Mouse (Mus musculus): Measurements from ENCODE around the gene Slk. TPM values are rescaled to one million over a fixed set of nuclear protein-coding genes. Genes with fewer than 3 reads are reported as not detected.
"Not testable (repeated sequence)": the region's sequence is repeated elsewhere in the genome, so short reads cannot be mapped to it uniquely, and the experiment has no call there.

Slk gene
- polyA plus RNA-seq, 1 experiment, result 3.5 TPM

GRCm38 (mm10) chr19:47570042-47570441, 9.4 kb upstream of the Slk start:
- 82% methylated on average over 5 of the region's 5 CpGs for WGBS

GRCm38 (mm10) chr19:47571981-47572380, 7.5 kb upstream of the Slk start:
- WGBS, result 65% methylated on average over 4 of the region's 4 CpGs
- not testable (repeated sequence) for H3K27me3 ChIP-seq (ENCODE audit: control insufficient read depth, insufficient read depth, low read length); H3K27ac ChIP-seq (ENCODE audit: insufficient read depth, low read depth, low read length); H3K4me1 ChIP-seq (ENCODE audit: control insufficient read depth, insufficient read depth, insufficient read length, low read length); H3K4me3 ChIP-seq (ENCODE audit: low read depth, low read length); H3K36me3 ChIP-seq (ENCODE audit: control insufficient read depth, insufficient read depth, low read length)

More at GRCm38 (mm10) chr19:47570042-47570441, 9.4 kb upstream of the Slk start:
- TF ChIP-seq CTCF (IDR thresholded peaks at IDR 0.05; ENCODE audit: extremely low read depth, insufficient read length, insufficient replicate concordance, low read depth, low read length) (no peak), POLR2A (IDR thresholded peaks at IDR 0.05; ENCODE audit: low read depth, low read length) (no peak)
- no peak overlapping the region for H3K27ac ChIP-seq (ENCODE audit: insufficient read depth, low read depth, low read length)
- no peak overlapping the region for H3K4me3 ChIP-seq (ENCODE audit: low read depth, low read length)
- H3K36me3 ChIP-seq (ENCODE audit: control insufficient read depth, insufficient read depth, low read length), result no peaks in the 10 kb centered on the region
- no peaks in the 10 kb centered on the region for H3K27me3 ChIP-seq (ENCODE audit: control insufficient read depth, insufficient read depth, low read length)
- no peaks in the 10 kb centered on the region for H3K4me1 ChIP-seq (ENCODE audit: control insufficient read depth, insufficient read depth, insufficient read length, low read length)

- Histone ChIP-seq H3K27ac (ENCODE audit: insufficient read depth, low read depth, low read length) (no peak overlapping the region), H3K4me1 (ENCODE audit: control insufficient read depth, insufficient read depth, insufficient read length, low read length) (peaks cover 2% of the 10 kb centered on the region), H3K4me3 (ENCODE audit: low read depth, low read length) (no peak overlapping the region), H3K36me3 (ENCODE audit: control insufficient read depth, insufficient read depth, low read length) (no peaks in the 10 kb centered on the region), H3K27me3 (ENCODE audit: control insufficient read depth, insufficient read depth, low read length) (no peaks in the 10 kb centered on the region)
- WGBS, result 72% methylated on average over 3 of the region's 3 CpGs
- TF ChIP-seq POLR2A (IDR thresholded peaks at IDR 0.05; ENCODE audit: low read depth, low read length) (no peak), CTCF (IDR thresholded peaks at IDR 0.05; ENCODE audit: extremely low read depth, insufficient read length, insufficient replicate concordance, low read depth, low read length) (no peak)
These were observed 5.8 kb upstream of the Slk start for GRCm38 (mm10) chr19:47573718-47574117.

GRCm38 (mm10) chr19:47578581-47579224, 775 bp upstream of the Slk start:
- Histone ChIP-seq H3K4me1 (ENCODE audit: control insufficient read depth, insufficient read depth, insufficient read length, low read length) (peaks cover 2% of the 10 kb centered on the region), H3K27ac (ENCODE audit: insufficient read depth, low read depth, low read length) (peak overlapping the region; percentile 95), H3K4me3 (ENCODE audit: low read depth, low read length) (peak overlapping the region; percentile 74), H3K36me3 (ENCODE audit: control insufficient read depth, insufficient read depth, low read length) (no peaks in the 10 kb centered on the region), H3K27me3 (ENCODE audit: control insufficient read depth, insufficient read depth, low read length) (no peaks in the 10 kb centered on the region)
- WGBS, result 11% methylated on average over 13 of the region's 13 CpGs
- TF ChIP-seq CTCF (IDR thresholded peaks at IDR 0.05; ENCODE audit: extremely low read depth, insufficient read length, insufficient replicate concordance, low read depth, low read length) (no peak), POLR2A (IDR thresholded peaks at IDR 0.05; ENCODE audit: low read depth, low read length) (no peak)

- H3K27me3 ChIP-seq (ENCODE audit: control insufficient read depth, insufficient read depth, low read length), result no peaks in the 10 kb centered on the region
- peak overlapping the region; percentile 67 for H3K27ac ChIP-seq (ENCODE audit: insufficient read depth, low read depth, low read length)
- peak overlapping the region; percentile 74 for H3K4me3 ChIP-seq (ENCODE audit: low read depth, low read length)
- peaks cover 2% of the 10 kb centered on the region for H3K4me1 ChIP-seq (ENCODE audit: control insufficient read depth, insufficient read depth, insufficient read length, low read length)
- H3K36me3 ChIP-seq (ENCODE audit: control insufficient read depth, insufficient read depth, low read length), result no peaks in the 10 kb centered on the region
- TF ChIP-seq POLR2A (IDR thresholded peaks at IDR 0.05; ENCODE audit: low read depth, low read length) (0 out of 2 replicates have a peak, but pooled peaks have one; percentile 34), CTCF (IDR thresholded peaks at IDR 0.05; ENCODE audit: extremely low read depth, insufficient read length, insufficient replicate concordance, low read depth, low read length) (no peak)
- WGBS, result under 1% methylated on average over 96 of the region's 96 CpGs
These were observed 532 bp downstream of the Slk start for GRCm38 (mm10) chr19:47579788-47580631.

GRCm38 (mm10) chr19:47585772-47586171, 6.3 kb downstream of the Slk start:
- H3K4me3 ChIP-seq (ENCODE audit: low read depth, low read length), result no peak overlapping the region
- no peaks in the 10 kb centered on the region for H3K36me3 ChIP-seq (ENCODE audit: control insufficient read depth, insufficient read depth, low read length)
- H3K27ac ChIP-seq (ENCODE audit: insufficient read depth, low read depth, low read length), result no peak overlapping the region
- TF ChIP-seq CTCF (IDR thresholded peaks at IDR 0.05; ENCODE audit: extremely low read depth, insufficient read length, insufficient replicate concordance, low read depth, low read length), result no peak
- no peak for TF ChIP-seq POLR2A (IDR thresholded peaks at IDR 0.05; ENCODE audit: low read depth, low read length)
- WGBS, result 92% methylated on average over 1 of the region's 1 CpGs
- H3K4me1 ChIP-seq (ENCODE audit: control insufficient read depth, insufficient read depth, insufficient read length, low read length), result peaks cover 3% of the 10 kb centered on the region; the same call in 1 of the 2 replicates
- H3K27me3 ChIP-seq (ENCODE audit: control insufficient read depth, insufficient read depth, low read length), result no peaks in the 10 kb centered on the region

- Histone ChIP-seq H3K27me3 (ENCODE audit: control insufficient read depth, insufficient read depth, low read length) (no peaks in the 10 kb centered on the region), H3K27ac (ENCODE audit: insufficient read depth, low read depth, low read length) (no peak overlapping the region), H3K4me1 (ENCODE audit: control insufficient read depth, insufficient read depth, insufficient read length, low read length) (peaks cover 3% of the 10 kb centered on the region; the same call in 1 of the 2 replicates), H3K36me3 (ENCODE audit: control insufficient read depth, insufficient read depth, low read length) (no peaks in the 10 kb centered on the region), H3K4me3 (ENCODE audit: low read depth, low read length) (no peak overlapping the region)
- 49% methylated on average over 1 of the region's 1 CpGs for WGBS
- TF ChIP-seq POLR2A (IDR thresholded peaks at IDR 0.05; ENCODE audit: low read depth, low read length) (no peak), CTCF (IDR thresholded peaks at IDR 0.05; ENCODE audit: extremely low read depth, insufficient read length, insufficient replicate concordance, low read depth, low read length) (no peak)
These were observed 7.5 kb downstream of the Slk start for GRCm38 (mm10) chr19:47587009-47587408.
